Mouse (Mus musculus): Measurements from ENCODE around the gene Elp4. TPM values are rescaled to one million over a fixed set of nuclear protein-coding genes. Genes with fewer than 3 reads are reported as not detected.

Elp4 gene
- polyA plus RNA-seq (2015; fragmentation: Nextera tagmentation; extraction: Ambion mirVana) = 13.4 and 13.6 TPM in 2 replicates

DNA sequence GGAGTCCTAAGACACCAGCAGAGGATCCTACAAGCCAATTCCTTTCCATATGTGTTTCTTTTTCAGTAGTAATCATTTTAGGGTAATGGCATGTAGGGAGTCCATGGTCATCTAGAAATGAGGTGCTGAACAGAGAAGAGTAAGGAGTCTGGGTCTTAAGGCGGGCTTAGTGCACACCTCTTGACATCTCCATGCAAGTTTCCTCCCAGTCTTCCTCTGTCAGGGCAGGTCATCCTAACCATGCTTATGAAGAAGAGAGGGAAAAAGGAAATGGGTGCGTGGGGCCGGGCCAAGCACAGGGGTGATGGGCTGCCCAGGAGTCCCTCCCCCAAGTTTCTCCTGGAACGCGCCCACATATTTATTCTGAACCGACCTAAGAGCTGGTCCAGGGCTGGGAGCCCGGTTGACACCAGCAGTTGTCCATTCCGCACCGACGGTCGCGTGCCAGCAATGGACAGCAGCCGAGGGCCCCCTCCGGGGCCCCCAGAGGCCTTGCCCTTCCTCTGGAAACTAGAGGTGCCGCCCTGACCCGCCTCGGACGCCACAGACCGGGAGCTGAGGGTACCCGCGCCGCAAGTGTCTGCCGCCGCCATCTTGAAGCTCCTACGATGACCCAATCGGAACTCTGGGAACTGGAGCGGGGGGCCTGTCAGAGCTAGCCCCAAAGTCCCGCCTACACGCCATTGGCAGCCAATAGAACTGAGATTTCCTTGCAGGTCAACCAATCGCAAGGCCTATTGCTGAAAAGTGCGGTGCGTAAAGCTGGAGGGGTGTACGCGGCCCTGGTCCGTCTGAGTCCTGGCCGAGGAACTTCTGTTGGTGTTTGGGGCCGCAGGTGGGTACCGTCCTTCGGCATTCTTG lies at the start of gene Elp4, which contains the start of gene Immp1l:
TSS of gene Elp4 (minus strand) at position 669 of the 861 bp plus-strand sequence.
TSS of gene Immp1l (plus strand) at position 743 of the 861 bp plus-strand sequence.
- H3K27ac ChIP-seq (ENCODE audit: low read length) = peak within 1 kb of the TSS; percentile 56
- ATAC-seq (ENCODE audit: low read depth) = peak; percentile 99

DNA sequence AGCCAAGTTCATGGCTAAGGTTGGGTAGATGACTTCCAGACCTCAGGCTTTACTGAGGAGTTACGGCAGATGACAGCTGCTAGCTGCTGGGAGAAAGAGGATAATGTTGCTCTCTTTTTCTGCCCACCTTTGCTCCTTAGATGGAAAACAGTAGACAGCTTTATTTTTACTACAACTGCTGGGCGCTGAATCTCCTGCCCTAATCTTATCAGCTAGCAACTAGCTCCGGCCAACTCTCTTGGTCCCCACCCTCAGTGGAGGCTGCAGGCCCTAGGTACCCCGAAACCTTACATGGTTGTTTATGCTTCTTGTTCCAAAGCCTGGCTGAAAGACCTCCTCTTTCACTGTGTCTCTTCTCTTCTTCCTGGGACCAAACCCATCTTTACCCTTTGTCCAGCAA lies 49.5 kb upstream of the Elp4 start:
- H3K4me2 ChIP-seq (ENCODE audit: low read depth, low read length) = no peak overlapping the region
- WGBS (ENCODE audit: insufficient replicate concordance) = 35% methylated on average over 4 of the region's 4 CpGs
- no peak overlapping the region for H3K27ac ChIP-seq (ENCODE audit: low read length)
- H3K36me3 ChIP-seq (ENCODE audit: control insufficient read depth, insufficient read depth) = no peaks in the 10 kb centered on the region
- no peaks in the 10 kb centered on the region for H3K27me3 ChIP-seq (ENCODE audit: control insufficient read depth, insufficient read depth, low read depth, low read length)
- no peak for ATAC-seq (ENCODE audit: low read depth)
- no peak overlapping the region for H3K4me3 ChIP-seq (ENCODE audit: low read depth, low read length)
- H3K4me1 ChIP-seq (ENCODE audit: control insufficient read depth, low read depth, low read length) = peaks cover 4% of the 10 kb centered on the region; the same call in 1 of the 2 replicates
- no peak overlapping the region for H3K9ac ChIP-seq (ENCODE audit: low read depth, low read length)
- H3K9me3 ChIP-seq (replicated peaks; ENCODE audit: control insufficient read depth, low read length) = no peaks in the 10 kb centered on the region

More for the DNA sequence above, at the start of gene Elp4, which contains the start of gene Immp1l:
- H3K27me3 ChIP-seq (ENCODE audit: control insufficient read depth, insufficient read depth, low read depth, low read length) = no peaks in the 10 kb centered on the region
- H3K9ac ChIP-seq (ENCODE audit: low read depth, low read length) = peak within 1 kb of the TSS; percentile 92
- H3K36me3 ChIP-seq (ENCODE audit: control insufficient read depth, insufficient read depth) = no peaks in the 10 kb centered on the region
- peak within 1 kb of the TSS; percentile 86 for H3K4me2 ChIP-seq (ENCODE audit: low read depth, low read length)
- H3K9me3 ChIP-seq (replicated peaks; ENCODE audit: control insufficient read depth, low read length) = no peaks in the 10 kb centered on the region
- peaks cover 5% of the 10 kb centered on the region for H3K4me1 ChIP-seq (ENCODE audit: control insufficient read depth, low read depth, low read length)
- WGBS (ENCODE audit: insufficient replicate concordance) = 0% methylated on average over 39 of the region's 39 CpGs
- peak within 1 kb of the TSS; percentile 90 for H3K4me3 ChIP-seq (ENCODE audit: low read depth, low read length)

DNA sequence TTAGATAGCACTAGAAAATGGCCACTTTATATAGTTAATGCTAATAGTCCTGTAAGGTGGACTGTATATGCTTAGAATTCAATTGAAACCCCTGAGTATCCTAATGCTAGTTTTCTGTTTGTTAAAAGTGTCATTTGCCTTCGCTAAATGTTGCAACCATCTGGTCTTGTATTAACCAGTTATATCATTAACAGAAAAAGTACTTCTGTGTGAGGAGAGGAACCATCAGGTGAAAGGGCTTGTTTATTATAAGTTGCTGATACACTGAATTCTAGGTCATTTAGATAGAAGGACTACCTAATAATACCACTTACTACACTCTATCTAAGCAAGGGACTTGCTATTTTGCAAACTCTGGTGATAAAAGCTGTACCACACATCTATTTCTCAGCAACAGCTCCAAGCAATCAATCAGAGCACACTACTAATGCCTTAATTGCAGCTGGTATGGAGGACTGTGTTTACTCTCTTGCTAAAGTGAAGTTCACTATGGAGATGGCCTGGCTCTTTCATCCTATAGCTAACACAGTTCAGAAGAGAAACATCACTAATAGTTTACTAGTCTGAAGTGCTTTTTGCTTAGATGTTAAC lies 47.1 kb upstream of the Elp4 start:
- H3K9ac ChIP-seq (ENCODE audit: low read depth, low read length) = no peak overlapping the region
- peaks cover 4% of the 10 kb centered on the region; the same call in 1 of the 2 replicates for H3K4me1 ChIP-seq (ENCODE audit: control insufficient read depth, low read depth, low read length)
- H3K27me3 ChIP-seq (ENCODE audit: control insufficient read depth, insufficient read depth, low read depth, low read length) = no peaks in the 10 kb centered on the region
- no peaks in the 10 kb centered on the region for H3K36me3 ChIP-seq (ENCODE audit: control insufficient read depth, insufficient read depth)
- no peaks in the 10 kb centered on the region for H3K9me3 ChIP-seq (replicated peaks; ENCODE audit: control insufficient read depth, low read length)
- ATAC-seq (ENCODE audit: low read depth) = peak; percentile 68
- no peak overlapping the region for H3K4me2 ChIP-seq (ENCODE audit: low read depth, low read length)
- peak overlapping the region; percentile 57; the same call in 1 of the 2 replicates for H3K27ac ChIP-seq (ENCODE audit: low read length)
- H3K4me3 ChIP-seq (ENCODE audit: low read depth, low read length) = no peak overlapping the region
- WGBS (ENCODE audit: insufficient replicate concordance) = 73% methylated on average over 1 of the region's 1 CpGs

DNA sequence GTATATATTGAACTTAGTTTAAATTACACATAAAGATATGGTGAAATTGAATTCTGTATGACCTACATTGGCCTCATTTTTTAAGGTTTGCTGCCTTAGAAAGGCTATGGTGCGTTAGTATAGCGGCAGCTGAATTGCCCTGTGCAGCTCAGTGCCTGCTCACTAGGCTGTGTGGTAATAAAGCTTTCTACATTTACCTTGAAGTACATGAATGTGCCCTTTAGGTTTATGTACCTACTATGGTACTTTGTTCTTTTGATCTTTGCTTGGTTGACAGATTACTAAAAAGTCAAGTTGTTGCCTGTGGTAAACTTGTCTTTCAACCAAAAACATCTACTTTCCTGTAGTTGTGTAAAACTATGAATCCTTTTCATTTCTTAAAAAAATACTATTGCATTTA lies 45.8 kb upstream of the Elp4 start:
- 80% methylated on average over 2 of the region's 2 CpGs for WGBS (ENCODE audit: insufficient replicate concordance)

DNA sequence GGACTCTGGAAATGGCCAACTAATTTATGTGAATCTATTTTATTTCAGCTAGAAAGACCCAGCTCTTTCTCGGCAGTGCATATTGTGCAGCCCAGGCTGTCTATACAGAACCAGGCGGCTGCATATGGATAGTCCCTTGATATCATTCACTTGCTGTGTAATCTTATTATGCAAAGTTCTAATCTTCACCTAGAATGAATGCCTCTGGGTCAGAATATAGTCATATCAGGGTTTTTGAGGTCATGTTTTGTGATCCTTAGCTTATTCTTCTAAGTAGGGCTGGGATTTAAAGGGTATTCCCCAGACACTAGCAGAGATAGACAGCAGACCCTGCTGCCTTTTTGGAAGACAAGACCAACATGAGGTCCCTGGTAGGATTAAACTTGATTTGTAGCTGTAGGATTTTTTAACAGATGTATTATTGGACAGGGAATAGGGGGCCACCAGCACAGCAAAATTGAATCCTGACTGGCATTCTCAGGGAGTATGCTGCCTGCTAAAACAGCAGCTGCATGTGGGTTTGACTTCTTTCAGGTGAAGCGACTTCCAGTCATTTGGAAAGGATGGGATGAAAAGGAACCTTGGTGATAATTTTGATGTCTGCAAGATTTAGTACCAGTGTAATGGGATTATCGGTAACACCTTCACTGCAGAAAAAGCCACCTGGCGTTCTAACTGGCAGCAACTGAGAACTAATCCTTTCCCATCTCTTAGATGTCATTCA lies 13.4 kb upstream of the Elp4 start:
- H3K27me3 ChIP-seq (ENCODE audit: control insufficient read depth, insufficient read depth, low read depth, low read length) = no peaks in the 10 kb centered on the region
- H3K9ac ChIP-seq (ENCODE audit: low read depth, low read length) = no peak overlapping the region
- no peak overlapping the region for H3K27ac ChIP-seq (ENCODE audit: low read length)
- H3K4me1 ChIP-seq (ENCODE audit: control insufficient read depth, low read depth, low read length) = no peaks in the 10 kb centered on the region
- H3K4me2 ChIP-seq (ENCODE audit: low read depth, low read length) = no peak overlapping the region
- WGBS (ENCODE audit: insufficient replicate concordance) = 79% methylated on average over 5 of the region's 5 CpGs
- H3K36me3 ChIP-seq (ENCODE audit: control insufficient read depth, insufficient read depth) = no peaks in the 10 kb centered on the region
- no peak overlapping the region for H3K4me3 ChIP-seq (ENCODE audit: low read depth, low read length)
- H3K9me3 ChIP-seq (replicated peaks; ENCODE audit: control insufficient read depth, low read length) = no peaks in the 10 kb centered on the region
- no peak for ATAC-seq (ENCODE audit: low read depth)

More for the DNA sequence above, 45.8 kb upstream of the Elp4 start:
- no peak overlapping the region for H3K4me3 ChIP-seq (ENCODE audit: low read depth, low read length)
- H3K27me3 ChIP-seq (ENCODE audit: control insufficient read depth, insufficient read depth, low read depth, low read length) = no peaks in the 10 kb centered on the region
- no peak overlapping the region for H3K4me2 ChIP-seq (ENCODE audit: low read depth, low read length)
- H3K27ac ChIP-seq (ENCODE audit: low read length) = no peak overlapping the region
- peak; percentile 55 for ATAC-seq (ENCODE audit: low read depth)
- no peaks in the 10 kb centered on the region for H3K9me3 ChIP-seq (replicated peaks; ENCODE audit: control insufficient read depth, low read length)
- H3K36me3 ChIP-seq (ENCODE audit: control insufficient read depth, insufficient read depth) = no peaks in the 10 kb centered on the region
- peaks cover 4% of the 10 kb centered on the region; the same call in 1 of the 2 replicates for H3K4me1 ChIP-seq (ENCODE audit: control insufficient read depth, low read depth, low read length)
- no peak overlapping the region for H3K9ac ChIP-seq (ENCODE audit: low read depth, low read length)

DNA sequence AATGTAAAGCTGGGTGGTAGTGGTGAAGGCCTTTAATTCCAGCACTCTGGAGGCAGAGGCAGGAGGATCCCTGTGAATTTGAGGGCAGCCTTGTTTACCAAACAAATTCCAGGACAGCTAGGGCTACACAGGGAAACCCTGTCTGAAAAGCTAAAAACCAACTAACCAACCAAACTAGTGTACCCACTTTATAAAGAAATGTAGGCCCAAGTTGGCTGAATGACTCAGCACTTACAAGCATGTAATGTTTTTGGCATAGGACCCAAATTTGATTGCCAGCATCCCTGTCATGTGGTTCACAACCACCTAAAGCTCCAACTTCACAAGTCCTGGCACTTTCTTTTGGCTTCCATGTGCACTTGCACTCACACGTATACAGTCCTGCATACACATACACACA lies 12.3 kb upstream of the Elp4 start:
- ATAC-seq (ENCODE audit: low read depth) = no peak
- Histone ChIP-seq H3K9me3 (replicated peaks; ENCODE audit: control insufficient read depth, low read length) (no peaks in the 10 kb centered on the region), H3K4me1 (ENCODE audit: control insufficient read depth, low read depth, low read length) (no peaks in the 10 kb centered on the region), H3K27me3 (ENCODE audit: control insufficient read depth, insufficient read depth, low read depth, low read length) (no peaks in the 10 kb centered on the region), H3K27ac (ENCODE audit: low read length) (no peak overlapping the region), H3K9ac (ENCODE audit: low read depth, low read length) (no peak overlapping the region), H3K36me3 (ENCODE audit: control insufficient read depth, insufficient read depth) (no peaks in the 10 kb centered on the region), H3K4me2 (ENCODE audit: low read depth, low read length) (no peak overlapping the region), H3K4me3 (ENCODE audit: low read depth, low read length) (no peak overlapping the region)
- 86% methylated on average over 1 of the region's 1 CpGs for WGBS (ENCODE audit: insufficient replicate concordance)

DNA sequence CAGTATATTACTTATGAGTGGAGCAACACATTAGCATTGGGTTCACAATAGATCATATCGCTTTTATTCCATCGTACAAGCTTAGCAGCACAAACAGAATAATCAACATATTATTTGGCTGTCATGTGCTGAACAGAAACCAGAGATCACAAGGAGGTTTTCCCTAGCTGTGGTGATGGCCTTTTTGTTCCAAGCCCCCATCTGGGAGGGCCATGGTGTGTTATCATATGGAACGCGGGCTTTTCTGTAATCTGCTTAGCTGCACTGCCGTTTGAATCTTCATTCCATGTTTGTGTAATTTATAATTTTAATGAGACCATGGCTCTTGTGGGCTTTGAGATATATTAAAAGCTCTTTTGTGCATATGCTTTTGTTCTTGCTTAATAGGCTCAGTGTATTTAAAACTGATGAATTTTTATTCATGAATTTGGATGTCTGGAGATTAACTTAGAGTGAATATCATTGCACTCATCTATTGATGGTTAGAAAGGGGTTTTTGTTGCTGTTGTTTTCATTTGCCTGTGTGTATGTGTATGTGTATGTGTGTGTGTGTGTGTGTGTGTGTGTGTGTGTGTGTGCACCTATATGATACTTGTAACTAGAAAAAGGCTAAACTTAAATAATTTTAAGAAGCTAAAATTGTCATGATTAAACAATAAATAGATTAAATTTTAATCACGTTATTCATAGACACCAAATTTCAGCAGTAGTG lies 9.4 kb upstream of the Elp4 start:
- H3K9ac ChIP-seq (ENCODE audit: low read depth, low read length) = no peak overlapping the region
- no peak for ATAC-seq (ENCODE audit: low read depth)
- H3K9me3 ChIP-seq (replicated peaks; ENCODE audit: control insufficient read depth, low read length) = no peaks in the 10 kb centered on the region
- no peaks in the 10 kb centered on the region for H3K36me3 ChIP-seq (ENCODE audit: control insufficient read depth, insufficient read depth)
- H3K4me2 ChIP-seq (ENCODE audit: low read depth, low read length) = no peak overlapping the region
- no peaks in the 10 kb centered on the region for H3K4me1 ChIP-seq (ENCODE audit: control insufficient read depth, low read depth, low read length)
- H3K27ac ChIP-seq (ENCODE audit: low read length) = no peak overlapping the region
- no peak overlapping the region for H3K4me3 ChIP-seq (ENCODE audit: low read depth, low read length)
- WGBS (ENCODE audit: insufficient replicate concordance) = 80% methylated on average over 6 of the region's 6 CpGs
- H3K27me3 ChIP-seq (ENCODE audit: control insufficient read depth, insufficient read depth, low read depth, low read length) = no peaks in the 10 kb centered on the region

DNA sequence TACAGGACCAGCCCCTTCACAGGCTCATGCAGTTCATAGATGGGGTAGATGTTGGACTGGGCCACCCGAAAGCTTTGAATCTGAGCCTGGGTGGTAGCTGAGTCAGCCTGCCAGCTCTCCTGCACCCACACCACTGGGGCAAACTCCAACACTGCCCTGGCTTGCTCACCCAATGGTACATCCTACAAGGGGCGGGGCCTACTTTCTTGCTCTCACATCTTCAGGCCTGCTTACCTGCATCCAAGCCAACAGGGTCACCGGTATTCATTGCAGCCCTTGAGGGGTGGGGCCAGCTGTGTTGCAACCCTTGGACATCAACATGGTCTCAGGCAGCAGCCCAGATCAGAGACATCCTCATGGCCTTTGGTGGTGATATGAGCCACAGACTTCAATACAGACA lies 6.2 kb upstream of the Elp4 start:
- peaks cover under 1% of the 10 kb centered on the region for H3K4me1 ChIP-seq (ENCODE audit: control insufficient read depth, low read depth, low read length)
- no peak overlapping the region for H3K4me3 ChIP-seq (ENCODE audit: low read depth, low read length)
- no peak overlapping the region for H3K9ac ChIP-seq (ENCODE audit: low read depth, low read length)
- WGBS (ENCODE audit: insufficient replicate concordance) = 81% methylated on average over 3 of the region's 3 CpGs
- H3K4me2 ChIP-seq (ENCODE audit: low read depth, low read length) = no peak overlapping the region
- ATAC-seq (ENCODE audit: low read depth) = peak; percentile 30; the same call in 1 of the 2 replicates
- H3K36me3 ChIP-seq (ENCODE audit: control insufficient read depth, insufficient read depth) = no peaks in the 10 kb centered on the region
- no peak overlapping the region for H3K27ac ChIP-seq (ENCODE audit: low read length)
- no peaks in the 10 kb centered on the region for H3K9me3 ChIP-seq (replicated peaks; ENCODE audit: control insufficient read depth, low read length)
- H3K27me3 ChIP-seq (ENCODE audit: control insufficient read depth, insufficient read depth, low read depth, low read length) = no peaks in the 10 kb centered on the region

All from liver, embryonic 16.5 days (tissue).